In genomic region chr3:84814157-84814761, GRCm38 (mm10) we compare ENCODE assay signal across 7 mouse cellular contexts. TPM values are rescaled to one million over a fixed set of nuclear protein-coding genes. Genes with fewer than 3 reads are reported as not detected.
DNase-seq lines count a peak whose midpoint lies in the region; ATAC-seq lines count a peak whose summit lies in the region.

No protein-coding gene starts in this region.

- no peaks in the 10 kb centered on the region for H3K9me3 ChIP-seq in intestine, embryonic 15.5 days
- H3K9me3 ChIP-seq in midbrain, embryonic 10.5 days (replicated peaks), result no peaks in the 10 kb centered on the region

- H3K27me3 ChIP-seq in intestine, embryonic 15.5 days (replicated peaks), result no peaks in the 10 kb centered on the region
- H3K27me3 ChIP-seq in midbrain, embryonic 10.5 days (ENCODE audit: low read depth, poor library complexity, severe bottlenecking), result no peaks in the 10 kb centered on the region

- H3K4me3 ChIP-seq in intestine, embryonic 15.5 days (replicated peaks), result peak overlapping the region; percentile 99
- peak overlapping the region; percentile 98 for H3K4me3 ChIP-seq in midbrain, embryonic 10.5 days

- under 1% methylated on average over 55 of the region's 60 CpGs for WGBS in intestine, embryonic 15.5 days
- WGBS in midbrain, embryonic 10.5 days, result 0% methylated on average over 59 of the region's 60 CpGs

- peak; percentile 100 for DNase-seq in adrenal gland, adult 2 months
- peak; percentile 100 for DNase-seq in embryo, embryonic 11.5 days (ENCODE audit: low read depth, low spot score)
- peak; percentile 98 to 99 for DNase-seq in gastrocnemius, postnatal 36 days
- DNase-seq in left cerebral cortex, postnatal 25 days (ENCODE audit: low spot score in 2 of 2), result peak; percentile 99 to 100
- peak; percentile 100 for DNase-seq in midbrain, embryonic 10.5 days (ENCODE audit: low spot score)
- DNase-seq in right cerebral cortex, postnatal 4 days, result peak; percentile 100

- H3K36me3 ChIP-seq in intestine, embryonic 15.5 days, result no peaks in the 10 kb centered on the region; the same call in 1 of the 2 replicates
- peaks cover 14% of the 10 kb centered on the region for H3K36me3 ChIP-seq in midbrain, embryonic 10.5 days

- peak overlapping the region; percentile 89 for H3K9ac ChIP-seq in intestine, embryonic 15.5 days

- H3K4me1 ChIP-seq in intestine, embryonic 15.5 days (replicated peaks), result peaks cover 13% of the 10 kb centered on the region; the same call in 1 of the 2 replicates
- H3K4me1 ChIP-seq in midbrain, embryonic 10.5 days, result peaks cover 31% of the 10 kb centered on the region

- peak overlapping the region; percentile 98 for H3K27ac ChIP-seq in intestine, embryonic 15.5 days
- H3K27ac ChIP-seq in midbrain, embryonic 10.5 days (replicated peaks), result peak overlapping the region; percentile 93

- ATAC-seq in intestine, embryonic 15.5 days, result peak; percentile 99

- intact Hi-C loops in gastrocnemius, postnatal 36 days (cut with DNase I), result no loop called here
- intact Hi-C loops in left cerebral cortex, postnatal 25 days (cut with DNase I), result loop anchor here (10.0 kb wide), 1 partner anchor 119 kb away; no protein-coding TSS in a partner anchor

- peak overlapping the region; percentile 77 for H3K4me2 ChIP-seq in intestine, embryonic 15.5 days (replicated peaks)

RNA-seq across cellular contexts. Expression of gene Fbxw7, which starts 0.8 kb away (rescaled TPM):
- total RNA-seq in adrenal gland, adult 2 months (2021), result 10 to 100 TPM; 16.6 to 17.0 TPM
- 2.3 and 2.7 TPM in 2 replicates for polyA plus RNA-seq in adrenal gland, adult 2 months (2012; rRNA removed)
- total RNA-seq in gastrocnemius, postnatal 36 days (2021), result 10 to 100 TPM; 12.4 to 20.2 TPM
- 9.6 and 10.4 TPM in 2 replicates for polyA plus RNA-seq in intestine, embryonic 15.5 days (2015; fragmentation: Nextera tagmentation; extraction: Ambion mirVana)
- total RNA-seq in left cerebral cortex, postnatal 25 days (2021), result 100 to 1,000 TPM; 265 to 269 TPM
- polyA plus RNA-seq in midbrain, embryonic 10.5 days (2016; fragmentation: Nextera tagmentation; extraction: Ambion mirVana), result 8.9 and 12.8 TPM in 2 replicates

Comparison
In these comparisons a context has a peak if more than half of its experiments do, and no peak if none do; other contexts are left out.
1. Peak in every context shown above with its lines: DNase-seq, ATAC-seq, H3K4me3 ChIP-seq and H3K27ac ChIP-seq.
2. RNA of gene Fbxw7, which starts 0.8 kb away (total RNA-seq): 265 to 269 TPM in left cerebral cortex, postnatal 25 days; 12.4 to 20.2 TPM in gastrocnemius, postnatal 36 days and 16.6 to 17.0 TPM in adrenal gland, adult 2 months; every median in the first group is over 10 times any median in the second.